Mouse (Mus musculus) erythroblast, embryonic 14.5 days (primary cell): ENCODE results near the gene Fam71f1.

ENCODE experiments used
- GATA1 ChIP-seq: IDR thresholded peaks from 2 replicates; pipeline ENCODE4 v1.6.1; 2012; ENCODE audit warnings: low read length, inconsistent platforms, mixed read lengths
- TAL1 ChIP-seq: IDR thresholded peaks from 3 replicates; pipeline ENCODE4 v1.6.1; 2012; ENCODE audit warnings: low read length, inconsistent platforms, mixed read lengths

GRCm38 (mm10) chr6:29347189-29347588 lies 28.2 kb downstream of the Fam71f1 start:
- no peak for TF ChIP-seq GATA1
- no peak for TF ChIP-seq TAL1
